Mouse (Mus musculus) G1E-ER4 (cell line): ENCODE measurements around the gene Nrde2. TPM values are rescaled to one million over a fixed set of nuclear protein-coding genes. Genes with fewer than 3 reads are reported as not detected.

Source experiments
- GATA1 ChIP-seq: IDR thresholded peaks from one replicate; pipeline ENCODE4 v1.8.0; 2012; ENCODE audit warnings: low read length, inconsistent platforms
- polyA plus RNA-seq: library from polyadenylated mRNA; stranded (reverse); fragments of >175 nt; gene quantifications from 2 replicates; pipeline ENCODE4 v1.2.3, GENCODE M21; 2012

Nrde2 gene
- polyA plus RNA-seq, 1 experiment: 9.5 TPM

- no peak for TF ChIP-seq GATA1
These were observed 53.1 kb downstream of the Nrde2 start for GRCm38 (mm10) chr12:100106275-100106895.

GRCm38 (mm10) chr12:100104530-100104929 is 54.9 kb downstream of the Nrde2 start:
- no peak for TF ChIP-seq GATA1

GRCm38 (mm10) chr12:100101651-100102050 is 57.8 kb downstream of the Nrde2 start:
- TF ChIP-seq GATA1: no peak

- TF ChIP-seq GATA1: no peak
These were observed 58.8 kb downstream of the Nrde2 start for GRCm38 (mm10) chr12:100100707-100101030.

- TF ChIP-seq GATA1: no peak
These were observed 59.3 kb downstream of the Nrde2 start for GRCm38 (mm10) chr12:100099971-100100706.

- no peak for TF ChIP-seq GATA1
These were observed 66.4 kb downstream of the Nrde2 start for GRCm38 (mm10) chr12:100093046-100093445.

- TF ChIP-seq GATA1: no peak
These were observed 68.7 kb downstream of the Nrde2 start for GRCm38 (mm10) chr12:100090750-100091149.

- TF ChIP-seq GATA1: no peak
These were observed 70.2 kb downstream of the Nrde2 start for GRCm38 (mm10) chr12:100089265-100089664.

GRCm38 (mm10) chr12:100088026-100088425 is 71.4 kb downstream of the Nrde2 start:
- TF ChIP-seq GATA1: no peak

GRCm38 (mm10) chr12:100079636-100080286 is 79.7 kb downstream of the Nrde2 start:
- TF ChIP-seq GATA1: no peak

GRCm38 (mm10) chr12:100075715-100076114 is 83.7 kb downstream of the Nrde2 start:
- TF ChIP-seq GATA1: no peak

Other genes with a start within 250 kb of the Nrde2 start
- not detected in 2 replicates for gene Kcnk13, start 195.2 kb downstream of the Nrde2 start, polyA plus RNA-seq
- gene Psmc1, start 49.5 kb downstream of the Nrde2 start, polyA plus RNA-seq: 11.4 and 52.3 TPM in 2 replicates
- gene Calm1, start 39.8 kb upstream of the Nrde2 start, polyA plus RNA-seq: 626 and 796 TPM in 2 replicates